Mouse (Mus musculus): Measurements from ENCODE around the gene Hint2.

Gene Hint2

DNA sequence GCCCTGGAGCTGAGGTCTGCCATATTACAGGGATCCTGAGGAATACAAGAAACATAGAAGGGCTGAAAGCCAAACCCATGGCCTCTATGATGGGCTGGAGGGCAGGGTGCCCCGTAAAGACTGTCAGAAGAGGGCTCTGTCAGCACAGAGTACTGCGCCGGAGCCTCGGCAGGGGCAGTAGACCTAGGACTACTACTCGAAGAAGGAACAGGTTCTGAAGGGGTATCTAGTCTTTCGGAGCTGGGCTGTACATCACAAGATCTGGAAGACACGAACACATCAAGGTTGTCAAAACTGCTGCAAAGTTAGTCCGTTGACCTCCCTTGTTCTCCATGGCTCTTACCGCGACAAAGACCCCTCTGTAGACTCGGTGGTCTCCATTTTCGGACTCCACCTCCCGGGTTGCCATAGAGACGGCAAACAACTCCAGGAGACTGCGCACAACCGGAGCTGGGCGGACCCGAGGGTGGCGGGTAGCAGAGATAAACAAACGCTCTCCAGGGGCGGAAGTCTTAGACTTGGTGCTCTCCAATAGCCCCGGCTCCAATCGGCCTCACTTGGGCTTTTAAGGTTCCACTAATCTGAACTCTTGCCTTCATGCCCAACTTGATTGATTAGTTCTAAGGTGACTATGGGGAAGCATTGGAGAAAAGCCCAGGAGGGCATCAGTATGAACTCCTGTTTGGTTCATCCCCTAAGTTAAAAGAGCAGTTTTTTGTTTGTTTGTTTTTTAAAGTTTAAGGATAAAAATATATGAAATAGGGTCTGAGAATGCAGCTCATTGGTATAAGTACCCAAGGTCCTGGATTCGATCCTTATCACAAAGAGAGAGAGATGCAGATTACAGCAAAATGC, 2.9 kb downstream of the Hint2 start, which contains the start of gene Spag8:
Gene Spag8 (minus strand): TSS at position 434 of the 855 bp plus-strand sequence.
- peak; percentile 22 for DNase-seq

DNA sequence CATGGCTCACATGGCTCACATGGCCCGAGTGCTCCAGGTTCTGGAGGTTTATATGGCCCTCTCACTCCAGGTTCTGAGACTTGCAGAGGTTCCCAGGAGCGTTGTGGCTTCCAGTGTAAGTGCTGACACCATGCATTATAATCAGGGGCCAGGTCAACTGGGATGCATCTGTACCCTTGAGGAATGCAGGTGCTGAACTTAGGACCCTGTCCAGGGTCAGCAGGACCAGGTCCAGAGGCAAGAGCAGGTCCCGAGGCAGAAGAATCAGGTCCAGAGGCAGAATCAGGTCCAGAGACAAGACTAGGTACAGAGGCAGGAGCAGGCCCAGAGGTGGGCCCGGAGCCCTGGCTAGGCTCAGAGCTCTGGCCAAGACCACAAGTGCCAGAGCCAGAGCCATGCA, 3.5 kb downstream of the Hint2 start:
- DNase-seq: peak; percentile 20

DNA sequence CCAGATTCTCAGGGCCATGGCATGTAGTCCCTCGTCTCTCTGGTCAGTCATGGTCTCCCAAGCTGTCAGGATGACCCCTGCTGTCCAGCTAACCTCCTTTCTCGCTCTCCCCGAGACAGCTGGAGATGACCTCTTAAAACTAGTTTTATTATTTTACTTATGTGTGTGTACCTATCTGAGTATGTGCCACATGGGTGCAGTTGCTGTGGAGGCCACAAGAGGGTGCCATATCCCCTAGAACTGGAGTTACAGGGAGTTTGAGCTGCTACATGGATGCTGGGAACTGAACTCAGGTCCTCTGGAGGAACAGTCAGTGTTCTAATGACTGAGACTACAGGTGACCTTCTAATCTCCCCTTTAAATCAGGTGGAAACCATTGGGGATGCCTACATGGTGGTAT, 6.5 kb downstream of the Hint2 start:
- DNase-seq: peak; percentile 26

DNA sequence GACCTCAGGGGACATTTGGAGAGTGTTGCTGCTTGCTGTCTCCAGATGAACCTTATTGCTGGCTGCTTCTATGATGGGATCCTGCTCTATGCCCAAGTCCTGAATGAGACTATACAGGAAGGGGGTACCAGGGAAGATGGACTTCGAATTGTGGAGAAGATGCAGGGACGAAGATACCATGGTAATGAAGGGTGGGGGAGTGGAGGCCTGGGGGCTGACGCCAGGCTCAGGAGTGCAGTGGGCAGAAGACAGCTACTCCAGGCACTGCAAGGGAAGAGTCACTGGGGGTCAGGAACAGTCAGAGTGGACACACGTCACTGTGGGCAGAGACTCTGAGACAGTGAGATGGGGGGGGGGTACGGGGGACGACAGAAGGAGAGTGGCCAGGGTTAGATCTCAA, 15.8 kb downstream of the Hint2 start:
- no peak for DNase-seq

DNA sequence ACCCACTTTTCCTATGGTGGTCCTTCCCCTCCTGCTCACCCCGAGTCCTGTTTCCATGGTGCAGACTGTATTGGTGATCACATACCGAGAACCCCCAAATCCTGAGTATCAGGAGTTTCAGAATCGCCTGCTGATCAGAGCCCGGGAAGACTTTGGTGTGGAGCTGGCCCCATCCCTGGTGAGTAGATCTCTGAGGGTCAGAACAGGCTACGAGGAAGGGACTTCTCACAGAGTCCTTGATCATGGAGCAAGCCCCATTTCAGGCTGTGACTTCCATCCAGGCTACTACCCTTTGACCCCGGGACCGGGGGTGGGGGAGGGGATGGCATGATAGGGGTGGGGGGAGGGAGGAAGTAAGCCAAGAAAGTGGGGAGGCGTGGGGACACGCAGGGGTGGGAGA, 16.2 kb downstream of the Hint2 start:
- DNase-seq: no peak

DNA sequence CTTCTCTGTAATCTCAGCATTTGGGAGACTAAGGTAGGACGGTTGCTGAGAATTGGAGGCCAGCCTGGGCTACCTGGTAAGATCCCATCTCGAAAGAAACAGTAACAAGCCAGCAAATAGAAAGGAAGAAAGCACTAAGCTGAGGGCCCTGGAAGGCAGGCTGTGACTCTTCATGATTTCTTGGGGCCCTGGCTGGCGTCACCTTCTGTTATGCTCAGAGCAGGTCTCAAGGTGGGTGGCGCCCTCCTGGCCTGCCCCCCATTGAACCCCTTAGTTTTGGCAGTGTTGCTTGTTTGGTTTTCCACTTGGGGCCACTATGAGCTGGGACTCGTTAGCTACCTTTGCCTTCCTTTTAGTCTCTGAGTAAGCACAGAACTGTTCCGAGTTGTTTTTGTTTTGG, 19.5 kb downstream of the Hint2 start:
- peak; percentile 6 for DNase-seq

DNA sequence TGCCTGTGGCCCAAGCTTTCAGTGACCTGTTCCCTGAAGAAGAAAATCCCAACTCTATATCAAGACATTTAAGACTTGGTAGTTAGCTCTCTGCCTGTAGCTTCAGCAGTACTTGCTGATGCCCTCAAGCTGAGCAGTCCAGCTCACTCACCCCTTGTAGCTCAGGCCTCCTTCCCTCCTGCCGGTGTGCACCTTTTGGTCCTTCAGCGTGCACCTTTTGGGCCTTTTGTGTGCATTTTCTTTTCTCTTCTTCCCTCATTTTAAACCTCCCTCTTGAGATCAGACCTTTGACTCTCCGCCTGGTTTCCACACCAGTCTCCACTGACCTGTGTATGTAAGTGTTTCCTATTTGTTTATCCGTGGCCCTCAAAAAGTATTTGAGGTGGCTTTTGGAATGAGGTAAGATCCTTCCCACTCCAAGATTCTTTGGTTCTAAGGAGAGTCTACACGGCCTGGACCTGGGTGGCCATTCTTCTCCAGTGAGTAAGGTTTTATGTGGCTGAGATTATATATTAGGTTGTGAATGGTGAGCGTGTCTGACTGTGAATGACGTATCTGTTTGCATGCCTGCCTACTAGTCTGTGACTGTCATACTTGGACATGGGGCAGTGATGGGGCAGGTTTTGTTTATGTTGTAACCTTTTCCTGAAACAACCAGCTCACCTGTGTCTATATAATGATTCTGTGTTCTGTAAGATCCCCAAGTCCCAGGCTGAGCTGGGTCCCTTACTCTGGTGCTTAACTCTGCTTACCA, 21.5 kb downstream of the Hint2 start:
- peak; percentile 3 for DNase-seq

DNA sequence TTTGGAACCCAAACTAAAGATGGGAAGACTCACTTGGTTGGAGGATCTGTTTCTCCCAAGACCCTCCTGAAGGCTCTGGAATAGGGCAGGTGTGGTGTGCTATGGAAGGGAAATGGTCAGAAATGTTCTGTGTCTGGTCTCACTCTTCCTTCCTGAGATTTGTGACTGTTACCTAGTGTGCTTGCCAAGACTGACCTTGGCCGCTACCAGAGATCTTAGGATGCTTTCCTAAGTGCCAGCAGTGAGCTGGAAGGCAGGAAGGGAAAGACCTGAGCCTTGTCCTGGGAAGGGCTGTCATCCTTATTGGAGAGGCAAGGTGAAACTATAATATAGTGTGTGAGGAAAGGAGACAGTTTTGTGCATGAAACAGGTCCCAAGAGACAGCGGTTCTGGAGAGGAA, 22.5 kb downstream of the Hint2 start:
- DNase-seq: no peak

DNA sequence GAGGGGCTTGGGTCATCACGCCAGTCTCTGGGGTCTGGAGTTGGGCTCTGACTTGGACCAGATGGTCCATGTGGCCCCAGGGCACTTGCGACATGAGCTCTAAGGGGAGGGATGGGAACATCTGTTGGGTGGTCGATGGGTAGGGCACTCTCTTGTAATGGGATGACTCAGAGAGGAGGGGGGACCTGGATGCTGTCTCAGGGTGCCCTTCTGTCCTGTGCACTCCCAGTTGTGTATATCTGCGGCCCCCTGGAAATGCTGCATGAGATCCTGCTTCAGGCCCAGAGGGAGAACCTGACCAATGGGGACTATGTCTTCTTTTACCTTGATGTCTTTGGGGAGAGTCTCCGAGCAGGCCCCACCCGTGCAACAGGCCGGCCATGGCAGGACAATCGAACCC, 23.0 kb downstream of the Hint2 start:
- DNase-seq: peak; percentile 27

DNA sequence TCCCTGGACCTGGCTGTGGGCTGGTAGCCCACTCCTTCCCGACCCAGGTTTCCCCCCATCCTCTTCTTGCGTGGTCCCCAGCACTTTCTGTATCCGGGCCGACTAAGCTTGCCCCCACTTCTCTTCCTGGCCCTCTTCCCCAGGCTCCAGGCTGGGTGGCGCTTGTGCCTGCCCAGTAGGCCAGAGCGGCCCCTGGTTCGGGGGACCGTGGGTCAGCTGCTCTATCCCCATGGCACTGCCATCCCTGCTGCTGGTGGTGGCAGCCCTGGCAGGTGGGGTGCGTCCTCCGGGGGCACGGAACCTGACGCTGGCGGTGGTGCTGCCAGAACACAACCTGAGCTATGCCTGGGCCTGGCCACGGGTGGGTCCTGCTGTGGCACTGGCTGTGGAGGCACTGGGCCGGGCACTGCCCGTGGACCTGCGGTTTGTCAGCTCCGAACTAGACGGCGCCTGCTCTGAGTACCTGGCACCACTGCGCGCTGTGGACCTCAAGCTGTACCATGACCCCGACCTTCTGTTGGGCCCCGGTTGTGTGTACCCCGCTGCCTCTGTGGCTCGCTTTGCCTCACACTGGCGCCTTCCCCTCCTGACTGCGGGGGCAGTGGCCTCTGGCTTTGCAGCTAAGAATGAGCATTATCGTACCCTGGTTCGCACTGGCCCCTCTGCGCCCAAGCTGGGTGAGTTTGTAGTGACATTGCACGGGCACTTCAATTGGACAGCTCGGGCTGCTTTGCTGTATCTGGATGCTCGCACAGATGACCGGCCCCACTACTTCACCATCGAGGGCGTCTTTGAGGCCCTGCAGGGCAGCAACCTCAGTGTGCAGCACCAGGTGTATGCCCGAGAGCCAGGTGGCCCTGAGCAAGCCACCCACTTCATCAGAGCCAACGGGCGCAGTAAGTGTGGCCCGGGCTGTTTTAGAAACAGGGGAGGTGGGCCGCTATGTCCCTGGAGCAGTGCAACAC, 24.0 kb downstream of the Hint2 start:
- DNase-seq: peak; percentile 70

DNA sequence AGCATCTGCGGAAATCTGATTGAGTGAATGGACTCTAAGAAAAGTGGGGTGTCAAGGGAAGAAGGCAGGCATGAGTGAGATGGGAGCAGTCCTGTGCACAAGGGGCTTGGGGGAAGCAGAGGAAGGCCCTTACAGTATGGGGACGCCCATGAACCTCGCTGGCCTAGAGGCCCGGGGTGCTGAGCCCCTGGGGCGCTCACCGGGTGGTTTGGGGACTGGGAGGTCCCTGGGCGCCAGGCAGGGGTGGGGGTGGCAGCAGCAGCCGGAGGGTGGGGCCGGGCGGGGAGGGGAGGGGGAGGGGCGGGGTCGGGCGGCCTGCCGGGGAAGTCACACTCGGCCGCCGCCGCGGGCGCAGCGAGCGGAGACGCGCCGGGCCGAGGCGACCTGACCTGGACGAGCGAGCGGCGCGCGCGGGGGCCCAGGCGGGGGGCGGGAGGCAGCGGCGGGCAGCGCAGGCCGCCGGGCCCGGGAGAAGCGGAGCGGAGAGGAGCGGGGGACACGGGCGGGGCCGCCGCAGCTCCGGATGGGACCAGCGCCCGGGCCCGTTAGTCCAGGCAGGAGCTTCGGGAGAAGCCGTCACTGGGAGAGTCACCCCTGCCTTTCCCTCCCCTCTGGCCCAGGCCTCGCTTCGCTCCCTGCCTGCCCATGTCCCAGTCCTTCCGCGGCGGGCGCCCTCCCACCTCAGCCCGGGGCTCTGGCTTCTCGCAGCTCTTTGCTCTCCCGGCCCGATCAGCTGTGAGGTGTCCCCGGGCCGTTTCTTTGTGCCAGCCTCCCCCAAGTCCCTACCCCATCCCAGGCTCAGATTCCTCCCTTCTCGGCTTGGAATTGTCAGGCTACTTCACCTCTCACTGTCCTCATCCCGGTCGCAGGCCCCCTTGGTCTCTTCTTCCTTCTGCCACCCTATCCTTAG, 25.0 kb downstream of the Hint2 start, which contains the start of gene Npr2:
Gene Npr2 (plus strand): TSS at position 890 of the 910 bp plus-strand sequence.
- peak; percentile 52 for DNase-seq

DNA sequence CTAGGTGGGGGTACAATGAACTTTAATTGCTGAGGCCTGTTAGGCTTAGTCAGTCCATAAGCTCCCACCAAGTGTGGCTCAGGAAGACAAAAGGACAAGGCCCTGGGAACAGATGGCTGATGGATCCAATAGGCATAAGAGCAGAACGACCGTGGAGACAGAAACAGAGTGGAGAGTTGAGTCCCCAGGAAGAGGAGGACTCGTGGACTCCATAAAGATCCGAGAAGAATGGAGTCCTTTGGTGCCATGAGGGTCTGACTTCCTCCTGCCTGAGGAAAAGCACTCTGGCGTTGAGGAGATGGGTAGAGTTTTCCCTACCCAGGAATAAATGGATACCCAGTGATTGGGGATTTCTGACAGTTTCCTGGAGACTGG, 25.6 kb downstream of the Hint2 start:
- no peak for DNase-seq

DNA sequence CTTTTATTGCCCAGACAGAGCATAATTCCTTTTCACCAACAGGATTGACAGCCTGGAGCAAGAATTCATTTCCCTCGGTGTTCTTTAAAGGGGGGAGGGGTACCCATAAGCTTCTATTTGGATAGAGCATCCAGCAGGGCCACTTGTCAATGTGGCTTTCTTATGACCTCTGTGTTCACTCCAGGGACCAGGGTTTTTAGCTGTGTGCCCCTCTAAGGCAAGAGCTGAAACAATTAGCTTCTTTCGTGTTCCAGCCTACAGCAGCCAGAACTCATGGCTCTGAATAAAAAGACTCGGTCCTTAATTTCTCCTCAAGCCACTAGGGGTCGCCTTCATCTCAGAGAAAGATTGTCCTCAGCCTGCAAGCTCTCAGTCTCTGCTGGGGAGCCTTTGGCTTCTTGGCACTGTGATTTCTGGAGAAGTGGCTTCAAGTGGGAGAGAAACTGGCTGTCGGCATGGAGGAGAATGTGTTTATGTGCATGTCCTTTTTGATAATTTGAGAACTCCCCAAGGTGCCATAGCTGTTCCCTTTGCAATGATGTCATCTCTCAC, 26.2 kb downstream of the Hint2 start:
- peak; percentile 96 for DNase-seq

DNA sequence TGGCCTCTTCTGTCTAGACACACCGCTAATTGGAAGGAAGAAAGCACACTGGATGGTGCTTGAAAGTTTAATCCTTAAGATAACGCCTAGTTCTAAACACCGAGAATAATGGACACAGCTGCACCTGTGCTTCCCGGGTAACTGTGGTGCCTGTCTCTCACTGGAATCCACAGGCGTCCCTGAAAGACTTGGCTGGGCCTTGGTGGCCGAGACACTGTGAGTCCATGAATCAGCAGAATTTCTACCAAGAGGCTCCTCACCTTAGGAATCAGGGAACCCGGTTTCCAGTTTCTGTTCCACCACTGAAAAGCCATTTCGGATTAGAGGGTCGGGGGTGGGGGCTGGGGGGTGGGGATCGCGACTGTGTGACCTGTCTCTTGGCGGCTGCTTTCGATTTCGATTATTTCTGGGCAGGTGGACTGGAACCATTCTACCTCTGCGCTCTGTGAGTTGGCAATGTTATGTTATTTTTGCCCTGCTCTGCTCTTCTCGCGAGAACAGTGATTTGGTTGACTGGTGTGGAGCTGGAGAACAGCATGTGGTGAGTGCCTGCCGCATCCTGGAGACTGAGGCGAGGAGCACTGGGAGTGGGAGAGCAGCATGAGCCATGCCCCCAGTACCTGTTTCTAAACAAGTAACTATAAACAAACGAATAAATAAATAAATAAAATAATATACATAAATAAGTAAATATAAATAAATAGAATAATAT, 27.0 kb downstream of the Hint2 start:
- peak; percentile 76 for DNase-seq

DNA sequence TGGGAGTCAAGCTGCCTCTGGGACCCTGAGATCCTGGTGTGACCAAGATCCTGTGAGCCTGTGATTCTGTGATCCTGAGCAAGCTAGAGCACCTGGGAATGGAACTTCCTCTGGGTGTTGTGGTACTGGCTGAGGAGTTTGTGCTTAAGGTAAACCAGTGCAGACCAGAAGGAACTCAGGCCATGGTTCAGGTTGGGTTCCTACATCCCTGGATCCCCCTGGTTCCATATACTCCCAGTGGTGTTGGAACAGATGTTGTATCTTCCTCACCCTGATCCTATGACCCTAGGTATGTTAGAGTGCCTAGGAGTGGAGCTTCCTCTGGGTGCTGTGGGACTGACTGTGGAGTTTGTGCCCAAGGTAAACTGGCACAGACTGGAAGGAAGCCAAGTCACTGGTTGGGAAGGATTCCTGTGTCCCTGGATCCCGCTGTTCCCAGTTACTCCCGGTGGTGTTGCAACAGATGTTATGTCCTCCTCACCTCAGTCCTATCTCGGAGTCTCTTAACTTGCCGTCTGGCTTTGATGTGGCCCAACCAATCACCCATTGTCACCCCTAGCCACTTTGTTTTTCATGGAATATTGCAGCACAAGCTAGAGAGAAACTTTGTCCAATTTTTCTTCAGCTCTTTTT, 36.0 kb downstream of the Hint2 start:
- no peak for DNase-seq

DNA sequence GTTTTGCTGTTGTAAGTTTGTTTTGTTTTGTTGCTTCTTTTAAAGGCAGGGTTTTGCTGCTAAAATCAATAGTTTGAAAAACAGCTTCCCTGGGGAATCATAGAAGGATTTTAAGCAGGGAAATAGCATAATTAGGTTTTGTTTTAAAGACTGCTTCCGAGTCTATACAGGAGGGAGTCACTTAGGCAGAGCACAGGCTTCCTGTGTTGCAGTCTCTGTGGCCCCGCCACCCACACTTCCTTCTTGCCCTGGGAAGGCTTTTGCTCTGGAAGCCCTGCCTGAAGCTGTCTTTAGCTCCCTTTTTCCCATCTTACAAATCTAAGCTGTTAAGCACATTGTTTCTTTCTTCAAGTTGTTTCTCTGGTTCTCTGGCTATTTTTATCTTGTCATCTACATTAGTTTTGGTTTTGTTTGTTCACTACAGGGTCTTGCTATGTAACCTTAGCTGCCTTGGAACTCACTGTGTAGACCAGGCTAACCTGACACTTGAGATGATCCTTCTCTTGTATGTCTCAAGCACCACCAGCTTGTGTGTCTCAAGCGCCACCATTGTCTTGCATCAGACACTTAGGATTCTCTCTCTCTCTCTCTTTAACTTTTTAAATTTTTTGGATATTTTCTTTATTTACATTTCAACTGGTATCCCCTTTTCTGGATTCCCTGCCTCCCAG, 43.1 kb downstream of the Hint2 start:
- DNase-seq: no peak

DNA sequence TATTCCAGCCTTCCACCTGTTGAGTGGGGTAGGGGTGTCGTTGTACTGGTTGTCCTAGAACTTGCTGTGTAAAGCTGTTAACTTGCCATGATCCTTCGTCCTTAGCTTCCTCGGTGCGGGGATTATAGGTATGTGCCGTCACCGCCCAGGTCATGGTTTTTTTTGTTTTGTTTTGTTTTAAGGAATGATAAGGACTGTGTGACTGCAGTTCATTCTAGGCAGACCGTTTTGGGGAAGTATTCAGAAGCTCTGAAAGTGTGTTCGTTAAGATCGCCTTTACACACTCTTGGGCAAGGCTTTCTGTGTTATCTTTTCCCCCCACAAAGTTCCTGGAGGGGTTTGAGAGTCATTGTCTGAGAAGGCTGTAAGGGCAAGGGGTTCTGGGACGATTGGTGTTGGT, 43.7 kb downstream of the Hint2 start:
- DNase-seq: no peak

DNA sequence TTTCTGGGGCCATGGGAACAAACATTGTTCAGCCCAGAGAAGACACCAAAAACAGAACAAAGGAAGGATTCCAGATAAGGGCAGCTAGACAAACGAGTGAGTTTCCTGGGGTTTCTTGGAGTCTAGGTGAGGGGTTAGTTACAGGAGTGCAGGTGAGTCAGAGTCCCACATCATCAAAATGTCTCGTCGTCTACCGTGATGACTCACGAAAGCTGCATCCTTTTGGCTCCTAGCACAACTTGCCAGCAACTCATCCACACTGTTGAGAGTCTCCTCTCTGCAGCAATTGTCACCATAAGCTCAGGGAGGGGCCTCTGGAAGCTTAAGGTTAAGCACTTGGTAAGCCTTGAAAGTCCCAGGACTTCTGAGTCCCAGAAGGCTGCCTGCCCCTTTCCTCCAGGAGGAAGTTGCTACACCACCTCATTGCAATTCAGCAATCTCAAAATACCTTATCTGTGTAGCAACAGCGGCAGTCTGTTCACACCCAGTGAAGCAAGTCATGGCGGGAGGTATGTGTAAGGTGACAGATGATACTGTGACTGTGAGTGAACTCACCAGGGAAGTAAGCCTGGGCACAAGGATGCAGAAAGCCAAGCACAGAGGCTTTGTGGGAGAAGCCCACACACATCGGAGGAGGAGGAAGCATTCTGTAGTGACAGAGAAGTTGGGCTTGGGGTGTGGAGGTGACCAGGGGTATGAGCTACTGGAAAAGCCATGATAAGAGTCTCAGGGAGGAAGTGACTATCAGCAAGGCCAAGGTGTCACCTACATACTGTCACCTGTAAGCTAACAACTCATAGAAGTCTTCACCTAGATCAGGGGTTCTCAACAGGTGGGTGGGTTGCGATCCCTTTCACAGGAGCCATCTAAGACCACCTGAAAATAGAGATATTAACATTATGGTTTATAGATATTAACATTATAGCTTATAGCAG, 51.2 kb downstream of the Hint2 start:
- DNase-seq: no peak

Data from cerebellum, adult 9-10 months (tissue).